In genomic region chr9:96684866-96685599, GRCm38 (mm10) we compare ENCODE assay signal across 21 mouse cellular contexts.
"Had no signal": no experiment of that assay in that cellular context is flagged by ENCODE, and none has a peak within 500 bp of the region (broad histone marks: within the 10 kb centered on the region; RNA-seq: fewer than 3 reads in every experiment).

No protein-coding gene starts in this region.

- DNase-seq: kidney, adult 2 months; kidney, postnatal 10 days; kidney, postnatal 36 days; left cerebral cortex, postnatal 4 days; liver, postnatal 0 days; lung, embryonic 14.5 days; right cerebral cortex, postnatal 14 days; right cerebral cortex, postnatal 4 days; thymus, postnatal 25 days had no signal

- H3K4me2 ChIP-seq: limb, embryonic 12.5 days; limb, embryonic 15.5 days; liver, embryonic 11.5 days; lung, embryonic 14.5 days; midbrain, embryonic 13.5 days; neural tube, embryonic 13.5 days had no signal

- ATAC-seq: liver, postnatal 0 days; lung, postnatal 0 days; midbrain, embryonic 13.5 days; midbrain, embryonic 16.5 days had no signal

- H3K9me3 ChIP-seq: limb, embryonic 12.5 days; limb, embryonic 15.5 days; megakaryocyte, embryonic 14.5 days; midbrain, embryonic 10.5 days; midbrain, embryonic 13.5 days; neural tube, embryonic 13.5 days had no signal

- H3K27me3 ChIP-seq: limb, embryonic 12.5 days; limb, embryonic 15.5 days; megakaryocyte, embryonic 14.5 days; midbrain, embryonic 13.5 days; neural tube, embryonic 13.5 days had no signal

- H3K9ac ChIP-seq: limb, embryonic 12.5 days; limb, embryonic 15.5 days; liver, embryonic 14.5 days; liver, postnatal 0 days; lung, embryonic 14.5 days; midbrain, embryonic 13.5 days; neural tube, embryonic 13.5 days had no signal

- H3K4me1 ChIP-seq: limb, embryonic 12.5 days; limb, embryonic 15.5 days; midbrain, embryonic 10.5 days; neural tube, embryonic 13.5 days had no signal

- H3K27ac ChIP-seq: limb, embryonic 12.5 days; limb, embryonic 15.5 days; liver, embryonic 14.5 days; midbrain, embryonic 10.5 days; midbrain, embryonic 13.5 days; neural tube, embryonic 13.5 days; stomach, postnatal 0 days had no signal

- H3K4me3 ChIP-seq: limb, embryonic 12.5 days; limb, embryonic 15.5 days; megakaryocyte, embryonic 14.5 days; midbrain, embryonic 10.5 days; midbrain, embryonic 13.5 days; myocyte; neural tube, embryonic 13.5 days had no signal
